Mouse (Mus musculus) mature B cell (primary cell): ENCODE measurements around the gene Tnrc6c.

Experiments
- in situ Hi-C: fragments of 300-500 bp; cut with MboI; formaldehyde crosslinking; loops from 2 replicates; pipeline ENCODE4 v1.14.3; 2019

The Tnrc6c gene

DNA sequence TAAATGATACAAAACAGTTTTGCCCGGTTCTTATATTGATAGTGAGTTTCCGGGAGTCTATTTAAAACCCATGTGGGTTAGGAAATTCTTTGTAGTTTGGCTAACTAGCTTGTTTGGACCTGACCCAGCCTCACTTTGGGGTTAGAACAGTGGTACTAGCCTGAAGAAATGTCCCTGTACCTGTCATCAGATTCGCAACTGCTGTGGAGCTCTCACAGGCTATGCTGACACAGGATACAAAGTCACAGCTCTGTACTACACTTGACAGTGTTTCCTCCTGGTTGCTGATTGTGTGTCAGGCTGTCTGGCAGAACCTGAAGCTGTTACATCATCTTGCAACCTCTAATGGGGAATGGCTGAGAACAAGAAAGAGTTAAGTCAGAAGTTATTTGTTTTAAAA, 75.3 kb downstream of the Tnrc6c start:
- in situ Hi-C loops: no loop called here

DNA sequence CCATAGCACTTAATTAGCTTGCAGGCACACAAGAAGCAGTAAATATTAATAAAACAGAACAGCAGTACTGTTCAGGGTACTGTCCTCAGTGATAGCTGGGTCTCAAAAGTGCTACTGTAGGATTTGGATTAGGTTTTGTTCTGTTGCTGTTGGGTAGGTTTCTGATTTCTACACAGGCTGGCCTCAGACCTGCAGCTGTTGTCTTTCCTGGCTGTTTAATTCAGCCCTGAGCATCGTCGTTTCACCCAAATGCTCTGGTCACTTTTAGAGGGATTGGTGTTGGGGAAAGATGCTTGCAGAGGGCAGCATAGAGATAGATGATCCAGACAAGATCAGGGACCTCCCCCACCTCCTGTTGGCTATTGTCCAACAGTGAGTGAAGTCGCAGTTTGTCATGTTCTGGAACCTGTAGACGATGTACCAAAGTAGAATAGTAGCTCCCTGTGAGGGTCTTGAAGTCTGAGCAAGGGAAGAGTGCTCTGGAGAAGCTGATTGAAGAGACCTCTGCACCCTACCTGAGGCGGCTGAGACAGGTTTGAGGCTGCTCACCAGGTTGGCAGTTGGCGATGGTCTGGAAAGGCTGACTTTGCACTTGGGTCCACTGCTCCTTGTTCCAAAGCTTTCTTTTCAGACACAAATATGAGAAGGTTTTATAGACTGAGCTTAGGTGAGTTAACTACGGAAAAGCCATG, 75.9 kb downstream of the Tnrc6c start:
- in situ Hi-C loops: no loop called here

GRCm38 (mm10) chr11:117730490-117730838, 76.4 kb downstream of the Tnrc6c start:
- in situ Hi-C loops: no loop called here

DNA sequence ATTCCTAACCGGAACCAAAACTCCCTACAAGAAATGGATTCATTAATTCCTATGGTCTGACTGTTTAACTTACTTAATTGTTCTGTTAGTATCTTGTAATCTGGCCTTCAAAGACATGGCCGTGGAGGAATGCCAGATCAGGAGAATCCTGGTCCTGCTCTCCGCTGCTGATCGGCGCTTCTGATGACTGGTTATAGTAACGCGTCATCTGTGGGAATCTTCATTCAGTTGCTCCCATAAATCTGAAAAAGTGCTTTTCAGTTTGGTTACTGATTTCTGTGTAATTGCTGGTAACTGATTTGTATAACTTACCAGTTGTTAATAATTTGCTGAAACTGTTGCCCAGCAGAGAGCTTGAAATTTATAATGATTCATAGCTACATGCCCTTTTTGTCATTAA, 77.4 kb downstream of the Tnrc6c start:
- in situ Hi-C loops: no loop called here

DNA sequence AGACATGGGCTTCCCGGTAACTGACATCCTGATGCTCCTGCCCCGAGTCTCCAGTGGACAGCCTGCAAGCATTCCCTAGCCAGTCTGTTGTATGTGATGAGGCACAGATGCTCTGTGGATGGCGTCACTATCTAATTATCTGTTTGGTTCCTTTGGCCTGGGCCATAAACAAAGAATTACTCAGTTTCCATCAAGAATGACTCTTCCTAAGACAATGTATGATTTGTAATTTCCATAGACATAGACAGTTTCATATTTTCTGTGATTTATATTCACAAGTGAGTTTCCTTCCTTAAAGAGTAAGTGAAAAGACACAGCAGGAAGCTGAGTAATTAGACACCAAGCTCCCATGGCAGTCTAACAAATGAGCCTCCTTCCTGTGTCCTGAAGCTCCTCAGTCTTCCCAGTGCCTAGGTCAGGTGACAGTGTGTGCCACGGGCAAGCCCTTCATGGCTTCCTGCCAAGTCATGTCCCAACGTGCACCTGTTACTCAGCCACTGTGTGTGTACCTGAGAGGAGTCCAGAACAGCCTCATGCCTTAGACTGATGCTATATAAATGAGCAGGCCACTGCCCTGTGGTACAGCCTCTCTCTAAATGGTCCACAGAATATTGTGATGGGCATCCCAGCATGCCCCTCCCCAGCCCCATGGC, 82.1 kb downstream of the Tnrc6c start:
- in situ Hi-C loops: no loop called here

DNA sequence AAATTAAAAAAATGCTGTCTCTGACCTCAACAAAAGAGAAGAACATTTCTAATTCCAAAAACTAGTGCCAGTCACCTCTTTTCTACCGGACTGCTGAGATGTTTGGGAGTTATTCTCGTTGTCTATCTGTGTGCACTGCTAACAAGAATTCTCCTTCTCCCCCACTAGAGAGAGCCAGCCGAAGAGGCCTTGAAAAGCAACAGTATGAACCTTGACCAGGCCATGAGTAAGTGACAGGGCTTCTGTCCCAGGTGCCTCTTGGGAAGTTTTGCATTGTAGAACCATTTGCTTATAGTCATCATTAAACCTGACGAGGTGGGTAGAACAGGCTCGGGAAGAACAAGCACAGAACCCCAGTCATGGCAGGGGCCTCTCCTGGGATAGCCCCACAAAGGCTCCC, 84.0 kb downstream of the Tnrc6c start:
- in situ Hi-C loops: no loop called here

GRCm38 (mm10) chr11:117741128-117741527, 87.0 kb downstream of the Tnrc6c start:
- in situ Hi-C loops: no loop called here

DNA sequence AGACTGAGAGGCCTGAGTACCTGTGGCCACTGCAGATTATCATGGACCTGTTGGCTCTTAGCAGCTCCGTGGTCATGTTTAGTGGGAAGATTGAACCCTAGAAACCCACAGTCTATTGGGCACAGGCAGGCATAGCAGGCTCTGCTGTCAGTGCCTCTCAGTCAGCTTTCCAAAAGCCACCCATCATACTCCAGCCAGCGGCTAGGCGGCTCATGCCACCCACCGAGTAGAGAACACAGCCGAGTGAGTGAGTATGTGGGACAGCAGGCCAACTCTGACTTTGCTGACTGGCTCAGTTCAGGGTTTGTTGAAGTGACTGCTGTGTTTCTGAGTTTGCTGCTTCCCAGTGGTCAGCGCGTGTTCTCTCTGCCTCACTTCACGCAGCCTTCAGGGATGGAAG, 88.2 kb downstream of the Tnrc6c start:
- in situ Hi-C loops: no loop called here

DNA sequence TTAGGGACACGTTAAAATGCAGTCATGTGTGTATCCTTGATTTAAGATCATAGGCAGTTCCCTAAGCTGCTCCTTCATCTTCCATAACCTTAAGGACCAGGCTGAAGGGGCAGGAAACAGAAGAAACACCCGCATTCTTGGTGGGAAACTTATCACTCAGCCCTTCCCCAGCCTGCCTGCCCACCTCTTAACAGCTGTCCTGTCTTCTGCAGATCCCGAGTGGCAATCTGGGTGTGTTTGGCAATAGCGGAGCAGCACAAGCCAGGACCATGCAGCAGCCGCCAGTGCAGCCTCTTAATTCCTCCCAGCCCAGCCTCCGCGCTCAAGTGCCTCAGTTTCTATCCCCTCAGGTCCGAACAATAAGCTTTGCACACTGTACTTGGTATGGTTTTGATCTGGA, 88.6 kb downstream of the Tnrc6c start:
- in situ Hi-C loops: no loop called here

GRCm38 (mm10) chr11:117743454-117744030, 89.5 kb downstream of the Tnrc6c start:
- in situ Hi-C loops: no loop called here

DNA sequence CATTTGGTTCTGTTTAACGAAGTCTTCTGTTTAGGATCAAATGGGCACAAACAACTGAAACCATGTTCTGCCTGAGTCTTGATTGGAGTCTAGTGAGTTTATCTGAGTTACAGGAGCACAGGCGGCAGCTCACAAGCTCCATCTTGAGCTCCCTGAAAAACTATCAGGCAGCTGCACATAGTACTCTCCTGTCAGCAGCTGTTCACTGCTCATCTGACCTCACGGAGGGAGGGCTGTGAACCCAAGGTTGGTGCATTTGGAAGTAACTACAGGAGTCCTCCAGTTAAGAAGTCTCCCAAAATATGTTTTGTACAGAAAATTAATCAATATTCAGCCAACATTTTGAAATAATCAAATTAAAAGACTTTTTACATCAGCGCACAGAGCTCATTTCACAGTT, 94.5 kb downstream of the Tnrc6c start:
- in situ Hi-C loops: no loop called here

GRCm38 (mm10) chr11:117749414-117749813, 95.3 kb downstream of the Tnrc6c start:
- in situ Hi-C loops: no loop called here

- in situ Hi-C loops: no loop called here
These were observed 97.5 kb downstream of the Tnrc6c start for GRCm38 (mm10) chr11:117751544-117751943.

DNA sequence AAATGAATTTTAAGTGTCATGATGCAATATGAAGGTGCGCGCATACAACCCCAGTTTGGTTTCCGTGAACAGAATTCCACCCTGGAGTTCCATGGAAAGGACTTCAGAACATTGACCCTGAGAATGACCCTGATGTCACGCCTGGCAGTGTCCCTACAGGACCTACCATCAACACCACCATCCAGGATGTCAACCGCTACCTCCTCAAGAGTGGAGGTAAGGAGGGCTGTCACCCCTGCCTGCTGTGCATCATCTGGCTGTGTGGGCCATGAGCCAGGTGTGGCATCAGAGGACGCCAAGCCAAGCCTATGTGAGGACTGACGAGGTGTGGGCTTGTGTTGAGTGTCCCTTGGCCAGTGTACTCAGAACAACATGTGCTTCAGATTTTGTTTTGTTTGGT, 101.8 kb downstream of the Tnrc6c start:
- in situ Hi-C loops: no loop called here

DNA sequence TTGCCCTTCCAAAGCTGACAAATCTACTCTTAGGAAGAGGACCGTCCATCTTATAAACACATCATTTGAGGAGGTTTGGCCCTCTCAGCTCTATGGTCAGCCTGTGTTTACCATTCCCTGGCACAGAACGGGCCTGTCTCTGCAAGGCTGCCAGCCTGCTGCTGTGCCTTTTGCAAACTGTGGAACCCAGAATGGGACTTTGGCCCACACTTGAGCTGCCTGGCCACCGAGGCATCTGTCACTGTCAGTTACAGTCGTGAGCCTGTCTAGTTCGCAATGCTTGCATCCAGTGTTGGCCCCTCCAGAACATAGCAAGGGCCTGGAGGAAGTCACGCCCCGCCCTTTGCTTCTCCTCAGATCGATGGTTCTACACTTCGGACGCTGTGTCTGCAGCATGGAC, 105.2 kb downstream of the Tnrc6c start:
- in situ Hi-C loops: no loop called here

DNA sequence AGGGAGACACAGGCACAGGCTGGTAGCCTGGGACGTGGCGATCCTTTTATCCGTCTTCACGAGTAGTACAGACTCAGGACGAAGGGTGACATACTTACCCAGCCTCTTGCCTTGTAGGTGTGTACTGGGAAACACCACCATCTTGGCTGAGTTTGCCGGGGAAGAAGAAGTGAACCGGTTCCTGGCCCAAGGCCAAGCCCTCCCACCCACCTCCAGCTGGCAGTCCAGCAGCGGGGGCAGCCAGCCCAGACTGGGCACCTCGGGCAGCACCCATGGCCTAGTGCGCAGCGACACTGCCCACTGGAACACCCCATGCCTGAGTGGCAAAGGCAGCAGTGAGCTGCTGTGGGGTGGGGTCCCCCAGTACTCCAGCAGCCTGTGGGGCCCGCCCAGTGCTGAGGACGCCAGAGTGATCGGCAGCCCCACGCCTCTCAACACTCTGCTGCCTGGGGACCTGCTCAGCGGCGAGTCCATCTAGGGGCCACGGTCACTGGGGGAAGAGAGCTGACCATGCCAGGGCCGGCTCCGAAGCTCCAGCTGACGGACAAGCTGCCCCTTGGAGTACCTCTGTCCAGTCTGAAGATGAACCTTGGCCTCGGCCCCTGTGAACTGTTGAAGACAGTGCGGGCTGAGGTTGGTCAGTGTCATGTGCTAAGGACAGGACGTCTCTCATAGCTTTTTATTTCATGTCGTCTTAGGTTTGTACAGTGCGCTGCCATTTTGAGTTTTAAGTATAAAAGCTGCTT, 106.5 kb downstream of the Tnrc6c start:
- in situ Hi-C loops: no loop called here

DNA sequence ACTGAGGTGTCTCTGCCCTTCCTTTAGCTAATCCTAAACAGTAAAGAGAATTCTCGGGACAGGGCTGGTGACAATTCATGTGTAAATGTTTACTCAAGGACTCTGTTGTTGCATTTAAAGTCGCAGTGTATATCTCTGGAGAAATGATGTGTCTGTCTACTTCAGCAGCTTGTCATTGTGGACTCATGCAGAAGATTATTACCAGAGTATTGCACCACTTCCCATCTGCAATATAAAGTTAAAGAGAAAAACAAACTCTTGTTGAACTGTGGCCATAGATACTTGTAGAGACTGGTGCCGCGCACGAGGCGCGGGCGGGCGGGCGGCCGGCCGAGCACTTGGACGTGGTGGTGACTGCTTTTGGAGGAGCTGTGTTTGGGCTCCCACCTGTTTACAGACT, 107.7 kb downstream of the Tnrc6c start:
- in situ Hi-C loops: no loop called here

DNA sequence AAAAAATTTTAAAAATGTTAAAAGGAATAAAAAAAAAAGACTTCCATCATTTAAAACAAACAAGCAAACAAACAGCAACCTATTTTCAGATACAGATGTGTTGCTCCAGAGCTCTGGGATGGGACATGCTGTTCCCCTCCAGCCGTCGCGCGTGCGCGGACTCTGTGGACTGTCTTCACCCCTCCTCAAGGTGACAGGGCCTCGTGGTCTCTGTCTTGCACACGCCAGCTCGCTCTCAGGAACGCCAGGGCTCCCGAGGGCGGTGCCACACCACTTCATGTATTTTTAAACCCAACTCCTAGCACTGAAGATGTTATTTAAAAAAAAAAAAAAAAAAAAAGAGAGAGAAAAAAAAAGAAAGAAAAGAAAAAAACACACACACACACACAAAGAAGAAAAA, 108.2 kb downstream of the Tnrc6c start:
- in situ Hi-C loops: no loop called here

- in situ Hi-C loops: no loop called here
These were observed 110.2 kb downstream of the Tnrc6c start for GRCm38 (mm10) chr11:117764319-117764718.

GRCm38 (mm10) chr11:117765361-117765760, 111.3 kb downstream of the Tnrc6c start:
- in situ Hi-C loops: no loop called here

DNA sequence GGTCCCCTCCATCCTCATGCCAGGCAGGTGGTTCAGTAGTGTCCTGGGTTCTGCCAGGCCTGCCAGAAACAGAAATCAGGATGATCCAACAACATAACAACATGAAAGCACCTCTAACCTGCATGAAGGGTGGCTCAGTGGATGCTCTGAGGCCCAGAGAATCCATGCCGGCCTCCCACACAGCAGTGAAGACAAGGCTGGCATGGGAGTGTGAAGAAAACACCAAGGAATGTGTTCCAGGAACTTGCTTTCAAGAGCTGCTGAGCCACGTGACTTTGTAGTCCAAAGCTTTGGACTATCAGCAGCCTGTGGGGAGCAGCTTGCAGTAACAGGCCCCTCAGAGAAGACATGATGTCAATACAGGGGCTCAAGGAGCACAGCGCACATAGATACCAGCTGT, 112.2 kb downstream of the Tnrc6c start:
- in situ Hi-C loops: no loop called here

DNA sequence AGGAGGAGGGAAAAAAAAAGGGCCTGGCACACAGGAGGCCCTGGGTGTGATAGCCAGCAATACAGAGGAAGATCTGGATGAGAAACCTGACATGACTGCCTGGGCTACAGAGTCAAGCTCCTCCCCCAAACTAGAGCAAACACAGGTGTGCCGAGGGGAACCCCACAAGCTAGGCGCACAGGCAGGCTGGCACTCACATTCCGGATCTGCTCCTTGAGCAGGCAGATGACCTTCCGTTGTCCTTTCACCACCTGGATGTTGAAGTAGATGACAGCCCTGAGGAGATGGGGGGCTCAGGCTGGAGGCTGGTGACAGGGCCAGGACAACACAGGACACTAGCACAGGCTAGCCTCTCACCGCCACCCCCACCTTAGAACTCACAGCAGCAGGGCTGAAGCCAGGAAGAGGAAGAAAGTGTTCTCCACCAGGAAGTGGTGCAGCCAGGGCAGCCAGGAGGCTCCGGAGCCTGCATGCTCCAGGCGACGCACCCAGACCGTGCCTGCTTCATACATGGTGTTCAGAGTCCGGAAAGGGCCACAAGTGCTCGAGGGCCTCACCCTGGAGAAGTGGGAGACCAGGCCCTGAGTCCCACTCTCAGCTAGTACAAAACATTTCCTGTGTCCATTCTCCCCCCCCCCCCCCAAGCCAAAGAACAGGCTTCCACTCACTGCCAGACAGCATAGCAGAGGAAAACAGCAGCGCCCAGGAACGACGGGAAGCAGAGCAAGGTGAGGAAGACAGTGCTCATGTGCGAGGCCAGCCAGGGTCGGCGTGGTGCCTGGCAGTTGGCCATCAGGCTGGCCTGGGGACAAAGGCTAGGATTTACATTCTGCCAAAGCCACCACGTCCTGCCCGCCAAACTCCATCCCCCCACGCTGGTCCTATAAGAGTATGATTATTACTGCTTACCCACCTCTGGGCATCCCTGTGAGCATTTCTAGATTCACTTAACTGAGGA, 114.9 kb downstream of the Tnrc6c start:
- in situ Hi-C loops: no loop called here
